Mouse (Mus musculus) forebrain, embryonic 16.5 days (tissue): ENCODE results near the gene Prm2. TPM values are rescaled to one million over a fixed set of nuclear protein-coding genes. Genes with fewer than 3 reads are reported as not detected.
A peak's percentile ranks its signal among the peaks of the same experiment; 100 is the strongest.

Experiments
- ATAC-seq: fragments of 200-750 bp; cut with Nextera tagmentation; 2 replicates; pipeline ENCODE4 v1.8.0; 2017; ENCODE audit warnings: mild to moderate bottlenecking, moderate library complexity
- H3K27ac ChIP-seq: fragments of 300-500 bp; sonication (generic); 2 replicates; pipeline ENCODE4 v1.5.1; 2014; ENCODE audit warnings: low read length, control low read depth
- H3K27me3 ChIP-seq: fragments of 300-500 bp; sonication (generic); replicated peaks from 2 replicates; pipeline ENCODE4 v1.6.1; 2014; ENCODE audit warnings: low read length; ENCODE audit not compliant: control insufficient read depth, insufficient read depth
- H3K36me3 ChIP-seq: fragments of 300-500 bp; sonication (generic); 2 replicates; pipeline ENCODE4 v1.6.1; 2014; ENCODE audit not compliant: control insufficient read depth, insufficient read depth
- H3K4me1 ChIP-seq: fragments of 300-500 bp; sonication (generic); replicated peaks from 2 replicates; pipeline ENCODE4 v1.6.1; 2014; ENCODE audit warnings: low read length; ENCODE audit not compliant: control insufficient read depth, insufficient read depth
- H3K4me2 ChIP-seq: fragments of 300-500 bp; sonication (generic); 2 replicates; pipeline ENCODE4 v1.6.1; 2014; ENCODE audit warnings: mild to moderate bottlenecking, low read length, control low read depth
- H3K4me3 ChIP-seq: fragments of 300-500 bp; sonication (generic); replicated peaks from 2 replicates; pipeline ENCODE4 v1.5.1; 2014; ENCODE audit warnings: mild to moderate bottlenecking, low read length, control low read depth
- H3K9ac ChIP-seq: fragments of 300-500 bp; sonication (generic); replicated peaks from 2 replicates; pipeline ENCODE4 v1.6.1; 2014; ENCODE audit warnings: low read depth, low read length, control low read depth
- H3K9me3 ChIP-seq: fragments of 300-500 bp; sonication (generic); 2 replicates; pipeline ENCODE4 v1.6.1; 2016; ENCODE audit warnings: low read length; ENCODE audit not compliant: control insufficient read depth
- WGBS: fragments of 180-500 bp; shearing (Covaris S2); extraction: QIAGEN DNeasy Blood & Tissue Kit; methylation state at CpG from one replicate; pipeline ENCODE4 v1.1.7; 2014; 5-methylcytosine and 5-hydroxymethylcytosine counted together
- polyA plus RNA-seq: library from polyadenylated mRNA; unstranded; fragments of >200 nt; fragmentation: Nextera tagmentation; extraction: Ambion mirVana; gene quantifications from 2 replicates; pipeline ENCODE4 v1.2.1, GENCODE M21; 2015

The Prm2 gene
- polyA plus RNA-seq: not detected in 2 replicates

DNA sequence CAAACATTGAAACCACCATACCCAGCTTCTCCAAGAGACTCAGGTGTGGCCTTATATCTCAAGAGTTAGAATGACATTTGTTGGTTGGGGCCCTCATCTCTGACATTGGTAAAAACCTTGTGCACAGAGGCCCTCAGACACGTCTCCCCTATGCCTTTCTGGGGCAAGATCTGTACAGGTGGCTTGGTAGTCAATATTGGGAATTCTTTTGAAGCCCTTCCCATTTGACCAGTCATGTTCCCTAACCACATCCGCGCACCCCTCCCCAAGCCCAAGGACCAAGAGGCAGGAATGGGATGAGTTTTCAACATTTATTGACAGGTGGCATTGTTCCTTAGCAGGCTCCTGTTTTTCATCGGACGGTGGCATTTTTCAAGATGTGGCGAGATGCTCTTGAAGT is at the start of gene Prm2:
TSS of gene Prm2 (minus strand) at position 101 of the 400 bp plus-strand sequence.
- 77% methylated on average over 6 of the region's 6 CpGs for WGBS
- Histone ChIP-seq H3K9ac (no peak within 1 kb of the TSS), H3K36me3 (no peaks in the 10 kb centered on the region), H3K4me2 (no peak within 1 kb of the TSS), H3K9me3 (no peaks in the 10 kb centered on the region), H3K27me3 (0 out of 2 replicates have a peak, but pooled peaks cover 3% of the 10 kb centered on the region), H3K27ac (no peak within 1 kb of the TSS), H3K4me3 (no peak within 1 kb of the TSS), H3K4me1 (no peaks in the 10 kb centered on the region)
- ATAC-seq: no peak

DNA sequence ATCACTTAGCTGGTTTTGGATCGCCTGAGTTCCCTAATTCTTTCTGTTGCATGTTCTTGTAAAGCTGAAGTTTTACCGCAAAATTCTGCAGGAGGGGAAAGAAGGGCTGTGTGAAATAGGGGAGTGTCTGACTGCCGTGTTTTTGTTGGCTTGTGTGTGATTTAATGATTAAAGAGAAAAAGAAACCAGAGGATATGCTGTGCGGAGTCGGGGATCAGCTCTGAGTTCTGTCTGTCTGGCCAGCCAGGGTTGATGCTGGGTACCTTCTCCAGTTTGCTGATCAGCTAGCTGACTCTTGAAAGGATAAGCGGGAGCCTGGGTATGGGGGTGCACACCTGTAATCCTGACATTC is 48.4 kb upstream of the Prm2 start:
- Histone ChIP-seq H3K36me3 (no peaks in the 10 kb centered on the region), H3K27ac (no peak overlapping the region), H3K9me3 (no peaks in the 10 kb centered on the region), H3K4me2 (no peak overlapping the region), H3K9ac (no peak overlapping the region), H3K4me1 (peaks cover 7% of the 10 kb centered on the region; the same call in 1 of the 2 replicates), H3K27me3 (no peaks in the 10 kb centered on the region), H3K4me3 (no peak overlapping the region)
- ATAC-seq: no peak
- 67% methylated on average over 6 of the region's 6 CpGs for WGBS

DNA sequence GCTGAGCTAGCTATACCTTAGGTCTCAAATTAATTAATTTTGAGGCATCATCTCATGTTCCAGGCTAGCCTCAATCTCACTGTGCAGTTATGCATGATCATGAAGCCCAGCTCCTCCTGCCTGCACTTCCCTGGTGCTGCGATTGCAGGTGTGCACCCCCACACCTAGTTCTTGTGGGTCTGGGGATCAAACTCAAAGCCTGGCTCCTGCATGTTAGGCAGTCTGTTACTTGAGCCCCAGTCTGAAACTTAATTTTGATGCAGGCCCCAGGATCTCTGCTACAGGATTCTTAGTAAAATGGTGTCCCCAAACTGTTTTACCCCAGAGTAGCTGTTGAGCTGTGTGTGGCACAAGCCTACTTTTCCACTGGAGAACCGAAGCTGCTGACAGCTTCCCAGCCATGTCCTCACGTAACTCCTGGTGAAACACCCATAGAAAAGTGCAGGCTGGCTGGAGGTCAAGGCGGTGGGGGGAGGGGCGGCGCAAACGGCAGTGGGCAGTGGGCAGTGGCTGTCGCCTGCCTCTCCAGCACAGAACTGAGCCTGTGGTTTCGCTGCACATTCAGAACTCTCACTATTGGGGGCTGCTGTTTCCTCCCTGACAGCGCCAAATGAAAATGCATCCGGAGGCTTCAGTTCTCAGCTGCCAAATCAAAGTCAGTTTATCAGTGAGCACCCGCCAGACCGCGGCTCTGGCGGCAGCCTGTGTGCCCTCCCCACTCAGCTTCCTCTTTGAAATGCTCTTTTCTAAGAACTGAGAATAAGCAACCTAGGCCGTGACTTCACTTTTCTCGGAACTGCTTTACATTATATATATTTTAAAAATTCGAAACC is 47.8 kb upstream of the Prm2 start:
- Histone ChIP-seq H3K4me3 (no peak overlapping the region), H3K9ac (peak overlapping the region; percentile 18; the same call in 1 of the 2 replicates), H3K36me3 (no peaks in the 10 kb centered on the region), H3K27me3 (no peaks in the 10 kb centered on the region), H3K9me3 (no peaks in the 10 kb centered on the region), H3K4me1 (peaks cover 7% of the 10 kb centered on the region; the same call in 1 of the 2 replicates), H3K4me2 (peak overlapping the region; percentile 27), H3K27ac (no peak overlapping the region)
- 29% methylated on average over 18 of the region's 18 CpGs for WGBS
- peak; percentile 45; the same call in 1 of the 2 replicates for ATAC-seq

DNA sequence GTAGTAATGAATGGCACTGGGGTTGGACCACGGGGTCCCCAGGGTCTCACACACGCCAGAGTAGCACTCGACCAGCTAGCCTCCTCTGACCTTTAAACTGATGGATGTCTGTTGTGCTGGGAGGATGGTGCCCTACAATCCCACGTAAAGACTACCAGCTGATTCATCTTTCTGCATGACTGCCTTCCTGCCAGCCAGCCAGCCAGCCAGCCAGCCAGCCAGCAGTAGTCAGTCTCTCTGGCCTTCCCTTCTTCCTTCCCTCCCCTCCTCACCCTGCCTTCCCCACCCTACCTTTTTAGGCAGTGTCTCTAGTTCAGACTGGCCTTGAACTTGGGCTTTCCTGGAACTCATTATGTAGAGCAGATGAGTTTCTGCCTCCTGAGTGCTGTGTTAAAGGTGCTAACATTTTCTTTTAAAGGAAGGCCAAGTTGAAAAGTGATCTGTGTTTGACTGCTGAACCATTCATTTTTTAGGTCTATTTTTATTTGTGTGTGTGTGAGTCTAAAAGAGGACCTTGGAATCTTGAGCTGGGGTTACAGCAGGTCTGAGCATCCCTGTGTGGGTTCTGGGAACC is 46.4 kb upstream of the Prm2 start:
- Histone ChIP-seq H3K4me1 (peaks cover 7% of the 10 kb centered on the region; the same call in 1 of the 2 replicates), H3K36me3 (no peaks in the 10 kb centered on the region), H3K4me3 (no peak overlapping the region), H3K27ac (no peak overlapping the region), H3K27me3 (no peaks in the 10 kb centered on the region), H3K9me3 (no peaks in the 10 kb centered on the region), H3K4me2 (no peak overlapping the region), H3K9ac (no peak overlapping the region)
- WGBS: 78% methylated on average over 4 of the region's 4 CpGs
- no peak for ATAC-seq

DNA sequence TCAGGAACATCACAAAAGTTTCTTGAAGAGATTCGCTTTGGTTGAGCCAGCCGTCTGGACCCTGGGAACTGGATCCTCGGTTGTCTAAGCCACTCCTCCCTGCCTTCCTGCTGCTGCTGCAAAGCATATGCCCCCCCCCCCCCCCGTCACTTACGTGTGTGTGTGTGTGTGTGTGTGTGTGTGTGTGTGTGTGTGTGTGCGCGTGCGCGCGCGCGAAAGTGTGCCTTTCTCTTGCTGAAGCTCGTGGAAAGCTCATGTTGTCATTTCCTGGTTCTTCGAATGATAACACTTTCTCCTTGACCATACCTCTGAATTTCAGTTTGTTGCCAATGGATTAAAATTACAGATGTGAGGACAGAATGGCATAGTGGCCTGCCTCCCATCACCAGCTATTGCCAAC is 44.1 kb upstream of the Prm2 start:
- Histone ChIP-seq H3K27ac (no peak overlapping the region), H3K36me3 (no peaks in the 10 kb centered on the region), H3K9me3 (no peaks in the 10 kb centered on the region), H3K4me3 (no peak overlapping the region), H3K4me1 (peaks cover 12% of the 10 kb centered on the region), H3K27me3 (no peaks in the 10 kb centered on the region), H3K4me2 (no peak overlapping the region), H3K9ac (no peak overlapping the region)
- no peak for ATAC-seq
- 89% methylated on average over 12 of the region's 14 CpGs for WGBS

DNA sequence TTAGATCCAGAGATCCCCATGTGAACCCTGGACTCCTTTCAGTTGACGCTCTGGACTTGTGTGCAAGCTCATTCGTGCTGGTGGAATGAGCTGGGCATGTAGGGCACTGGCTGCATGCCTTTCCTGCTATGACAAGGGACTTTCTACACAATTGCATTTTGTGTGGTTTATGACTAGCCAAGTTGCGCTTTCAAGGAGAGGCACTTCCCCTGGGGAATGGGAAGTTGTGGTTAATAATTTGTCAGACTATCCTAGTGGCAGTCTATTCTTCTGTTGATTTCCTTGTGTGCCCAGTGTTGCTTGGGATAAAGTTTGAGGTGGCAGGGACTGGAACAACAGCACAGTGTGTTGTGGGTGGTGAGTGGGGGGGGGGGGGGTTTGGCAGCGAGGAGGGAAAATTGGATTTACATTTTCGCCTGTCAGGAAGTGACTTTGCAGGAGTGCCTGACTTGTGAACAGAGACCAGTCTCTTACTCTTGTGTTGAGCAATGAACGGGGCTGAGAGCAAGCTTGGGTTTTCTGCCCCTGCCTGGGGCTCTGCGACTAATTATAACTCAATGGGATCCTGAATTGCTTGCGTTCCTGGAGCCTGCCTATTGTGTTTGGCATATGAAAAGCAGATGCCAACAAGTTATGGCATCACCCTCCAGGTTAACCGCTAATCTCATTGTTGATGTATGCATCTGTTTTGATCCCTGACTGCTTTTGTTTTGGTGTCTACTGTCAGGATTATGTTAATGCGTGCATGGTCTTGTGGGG is 42.7 kb upstream of the Prm2 start:
- peaks cover 10% of the 10 kb centered on the region for H3K4me1 ChIP-seq
- H3K4me2 ChIP-seq: no peak overlapping the region
- no peak overlapping the region for H3K4me3 ChIP-seq
- no peak overlapping the region for H3K9ac ChIP-seq
- 47% methylated on average over 10 of the region's 10 CpGs for WGBS
- no peak overlapping the region for H3K27ac ChIP-seq
- no peaks in the 10 kb centered on the region for H3K36me3 ChIP-seq
- H3K9me3 ChIP-seq: no peaks in the 10 kb centered on the region
- no peaks in the 10 kb centered on the region for H3K27me3 ChIP-seq
- ATAC-seq: no peak

DNA sequence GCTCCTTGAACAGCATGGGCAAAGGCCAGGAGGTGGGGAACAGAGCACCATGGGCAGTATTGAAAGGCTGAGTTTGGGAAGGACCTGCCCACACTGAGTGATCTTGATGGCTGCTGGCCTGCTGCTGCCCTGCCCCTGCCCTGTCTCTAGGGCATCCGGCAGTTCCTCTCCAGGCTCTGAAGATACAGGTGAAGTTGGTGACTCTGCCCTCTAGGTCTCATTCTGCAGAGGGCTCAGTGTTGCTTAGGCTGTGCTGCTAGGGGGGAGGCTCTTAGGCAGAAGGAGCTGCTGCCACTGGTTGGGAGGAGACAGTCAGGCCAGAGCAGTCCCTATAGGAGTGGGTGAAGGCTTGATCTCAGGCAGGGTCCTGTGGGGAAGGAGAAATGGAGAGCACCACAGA is 42.0 kb upstream of the Prm2 start:
- peaks cover 7% of the 10 kb centered on the region for H3K4me1 ChIP-seq
- no peak overlapping the region for H3K27ac ChIP-seq
- 88% methylated on average over 1 of the region's 1 CpGs for WGBS
- no peak overlapping the region for H3K9ac ChIP-seq
- no peaks in the 10 kb centered on the region for H3K9me3 ChIP-seq
- no peak overlapping the region for H3K4me2 ChIP-seq
- H3K36me3 ChIP-seq: no peaks in the 10 kb centered on the region
- no peak for ATAC-seq
- no peaks in the 10 kb centered on the region for H3K27me3 ChIP-seq
- H3K4me3 ChIP-seq: no peak overlapping the region

DNA sequence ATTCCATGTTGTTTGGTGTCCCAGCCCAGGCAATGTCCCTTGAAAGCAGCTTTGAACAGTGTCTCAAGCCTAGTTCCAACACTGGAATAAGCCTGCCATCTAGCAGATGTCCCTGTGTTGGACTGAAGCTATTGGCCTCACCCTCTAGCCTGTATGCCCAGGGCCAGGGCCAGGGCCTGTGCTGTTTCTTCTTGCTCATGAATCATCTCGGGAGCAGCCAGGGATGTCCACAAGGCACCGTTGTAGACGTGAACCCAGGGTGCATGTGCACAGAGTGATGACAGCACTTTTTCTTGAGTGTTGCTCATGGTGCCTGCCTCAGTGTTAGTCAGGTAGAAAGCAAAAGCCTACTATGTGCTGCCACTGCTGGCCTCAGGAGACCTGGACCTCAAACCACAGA is 41.3 kb upstream of the Prm2 start:
- Histone ChIP-seq H3K4me2 (no peak overlapping the region), H3K27ac (no peak overlapping the region), H3K4me3 (no peak overlapping the region), H3K9ac (no peak overlapping the region), H3K27me3 (no peaks in the 10 kb centered on the region), H3K36me3 (no peaks in the 10 kb centered on the region), H3K9me3 (no peaks in the 10 kb centered on the region), H3K4me1 (peaks cover 7% of the 10 kb centered on the region)
- no peak for ATAC-seq
- WGBS: 96% methylated on average over 3 of the region's 3 CpGs

DNA sequence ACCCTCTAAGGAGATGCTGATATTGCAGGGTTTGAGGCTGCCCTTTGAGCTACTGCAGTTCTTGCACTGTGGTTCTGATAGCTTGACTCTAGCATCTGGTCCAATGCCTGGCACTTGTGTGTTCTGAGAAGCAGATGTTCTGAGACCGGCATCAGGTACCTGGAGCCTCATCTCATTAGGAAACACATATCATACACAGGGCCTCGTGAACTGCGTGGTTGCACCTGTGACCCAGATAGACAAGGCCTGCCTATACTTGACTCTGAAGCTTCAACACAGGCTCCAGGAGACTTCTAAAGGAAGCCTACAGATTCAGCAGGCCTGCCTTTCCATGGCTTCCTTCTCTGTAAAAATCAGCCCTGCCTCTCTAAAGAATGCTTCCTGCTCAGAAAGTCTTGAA is 40.5 kb upstream of the Prm2 start:
- H3K4me3 ChIP-seq: no peak overlapping the region
- WGBS: 89% methylated on average over 3 of the region's 3 CpGs

More for the DNA sequence above, 40.5 kb upstream of the Prm2 start:
- ATAC-seq: no peak
- Histone ChIP-seq H3K27me3 (no peaks in the 10 kb centered on the region), H3K27ac (no peak overlapping the region), H3K36me3 (no peaks in the 10 kb centered on the region), H3K4me2 (no peak overlapping the region), H3K9me3 (no peaks in the 10 kb centered on the region), H3K4me1 (peaks cover 7% of the 10 kb centered on the region), H3K9ac (no peak overlapping the region)
